Mouse (Mus musculus) adrenal gland, adult 2 months (tissue): ENCODE data around the gene Ttll13. TPM values are rescaled to one million over a fixed set of nuclear protein-coding genes. Genes with fewer than 3 reads are reported as not detected.
A peak's percentile ranks its signal among the peaks of the same experiment; 100 is the strongest.

Experiments used
- DNase-seq: peaks from one replicate; pipeline ENCODE4 v3.0.0; 2021
- long read RNA-seq: library from polyadenylated mRNA; stranded (forward); transcript quantifications from one replicate; pipeline ENCODE4 v2.0.0, GENCODE M21; 2021
- polyA plus RNA-seq: library from polyadenylated mRNA; depleted of rRNA; stranded (reverse); fragments of >200 nt; gene quantifications from 2 replicates; pipeline ENCODE4 v1.2.3, GENCODE M21; 2012; rRNA removed
- total RNA-seq, 2 experiments: library from RNA; stranded (reverse); gene quantifications; 2 replicates each; pipeline ENCODE4 v1.2.3; 2021

Gene Ttll13
- total RNA-seq: 1 to 10 TPM in 1 of 2 experiments, under 1 TPM in 1; 0.89 to 1.2 TPM
- polyA plus RNA-seq: 0.66 TPM in 2 replicates
- long read RNA-seq, partial matches to known transcripts: 1 of 2 reads
- long read RNA-seq, other reads (novel, unspliced or antisense): 1 of 2 reads

DNA sequence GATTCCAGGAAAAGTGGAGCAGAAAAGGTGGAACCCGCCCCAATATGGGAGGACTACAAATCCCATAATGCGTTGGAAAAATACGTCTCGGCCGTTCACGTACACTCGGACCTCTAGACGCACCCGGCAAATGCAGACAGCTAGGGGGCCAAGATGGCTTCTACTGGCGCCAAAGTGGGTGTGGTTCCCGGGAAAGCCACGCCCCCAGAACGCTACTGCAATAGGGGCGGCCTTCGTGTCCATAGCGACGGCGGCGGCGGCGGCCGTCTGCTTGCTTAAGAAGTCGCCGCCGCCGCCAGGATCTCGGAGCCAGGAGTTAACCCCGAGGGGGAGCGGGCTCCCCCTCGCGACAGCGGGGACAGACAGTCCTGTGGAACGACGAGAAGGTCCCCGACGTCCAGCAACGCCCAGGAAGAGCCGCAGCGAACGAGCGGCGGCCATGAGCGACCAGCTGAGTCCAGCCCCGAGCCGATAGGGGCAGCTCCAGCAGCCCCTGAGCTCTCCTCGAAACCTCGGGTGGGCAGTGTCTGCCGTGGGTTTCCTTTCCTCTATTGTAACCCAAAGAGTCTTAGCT is at the start of gene Ttll13:
Ttll13 (plus strand) TSS at position 229 of the 574 bp plus-strand sequence.
- DNase-seq: peak; percentile 99

DNA sequence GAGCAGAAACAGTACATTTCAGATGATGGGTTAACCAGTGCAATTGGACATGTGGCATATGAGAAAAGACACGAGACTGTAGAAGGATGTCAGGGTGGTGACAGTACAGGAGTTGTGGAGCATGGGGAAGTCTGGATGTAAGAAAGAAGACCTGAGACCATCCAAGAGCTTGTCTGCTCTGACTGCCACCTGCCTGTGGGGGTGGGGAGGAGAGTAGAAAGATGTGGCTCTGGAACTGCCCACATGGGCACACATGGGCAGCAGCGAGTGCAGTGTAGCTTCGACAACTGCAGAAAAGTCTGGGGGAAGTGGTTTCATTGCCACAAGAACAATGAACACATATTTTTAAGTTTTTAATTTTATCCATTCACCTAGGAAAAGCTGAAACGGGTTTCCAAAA is 48.8 kb upstream of the Ttll13 start:
- no peak for DNase-seq

DNA sequence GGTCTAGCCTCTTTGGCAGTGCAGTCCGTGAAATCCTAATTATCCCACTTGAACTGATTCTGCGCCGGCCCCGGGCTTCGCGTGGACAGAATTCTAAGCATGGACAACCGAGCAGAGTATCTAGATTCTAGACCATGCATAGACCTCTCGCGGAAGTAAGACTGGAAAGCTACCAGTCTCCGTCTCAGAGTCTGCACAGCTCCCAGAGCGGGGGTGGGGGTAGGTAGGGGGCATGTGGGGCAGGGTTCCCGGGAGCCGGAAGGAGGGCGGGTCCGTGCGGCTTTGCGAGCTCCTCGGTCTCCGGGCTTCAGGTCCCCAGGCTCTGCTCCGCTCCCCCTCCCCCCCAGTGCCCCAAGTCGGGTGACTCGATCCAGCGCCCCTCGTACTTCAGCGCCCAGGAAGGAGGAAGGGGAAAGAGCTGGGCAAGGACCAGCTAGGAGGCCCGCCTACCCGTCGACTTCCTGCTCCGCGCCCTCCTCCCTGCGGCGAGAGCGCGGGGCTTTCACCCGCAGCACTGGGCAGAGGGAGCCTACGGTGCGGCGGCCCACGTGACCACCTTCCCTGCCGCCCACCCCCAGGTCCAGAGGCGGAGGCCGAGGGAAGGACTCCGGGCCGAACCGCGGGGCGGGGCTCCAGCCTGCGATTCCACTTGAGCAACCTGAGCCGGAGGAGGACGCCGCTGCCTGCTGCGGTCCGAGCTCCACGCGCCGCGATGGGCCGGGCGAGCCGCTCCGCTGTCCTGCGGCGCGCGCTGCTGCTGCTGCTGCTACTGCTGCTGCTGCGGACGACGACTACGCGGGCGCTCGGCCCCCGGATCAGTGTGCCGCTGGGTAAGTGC is 48.0 kb upstream of the Ttll13 start:
- peak; percentile 93 for DNase-seq

DNA sequence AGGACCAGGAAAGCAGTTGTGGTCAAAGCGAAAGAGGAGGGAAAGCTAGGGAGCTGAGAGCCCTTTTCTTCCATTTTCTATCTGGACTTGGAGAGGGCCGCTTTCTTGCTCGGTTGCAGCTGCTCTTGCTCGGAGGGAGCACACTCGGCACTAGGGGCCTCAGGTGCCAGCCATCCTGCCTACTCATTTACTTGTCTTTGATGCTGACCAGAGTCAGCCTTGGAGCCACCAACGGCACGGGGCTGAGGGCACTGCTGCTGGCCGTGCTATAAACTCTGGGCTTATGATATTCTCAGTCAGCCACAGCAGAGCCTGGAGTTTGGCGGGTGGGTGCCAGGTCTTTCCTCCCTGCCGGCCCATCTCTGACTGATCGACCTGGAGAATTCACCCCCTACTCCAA is 47.3 kb upstream of the Ttll13 start:
- DNase-seq: peak; percentile 56

DNA sequence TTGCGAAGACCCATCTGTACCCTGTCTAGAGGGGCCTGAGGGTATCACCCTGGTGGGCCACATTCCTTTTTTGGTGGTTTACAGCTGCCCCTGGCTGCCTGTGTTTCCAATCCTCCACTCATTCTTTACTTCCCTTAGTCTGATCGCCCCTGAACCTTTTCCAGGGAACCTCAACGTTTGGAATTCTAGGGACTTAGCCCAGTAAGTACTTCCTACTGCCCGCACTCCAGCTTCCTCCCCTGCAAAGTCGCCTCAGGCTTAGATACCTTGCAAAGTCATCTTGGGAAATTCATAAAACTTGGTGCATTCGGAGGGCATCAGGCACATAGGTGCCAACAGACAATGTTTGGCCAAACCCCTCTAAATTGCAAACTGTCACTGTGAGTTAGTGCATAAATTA is 46.9 kb upstream of the Ttll13 start:
- no peak for DNase-seq

DNA sequence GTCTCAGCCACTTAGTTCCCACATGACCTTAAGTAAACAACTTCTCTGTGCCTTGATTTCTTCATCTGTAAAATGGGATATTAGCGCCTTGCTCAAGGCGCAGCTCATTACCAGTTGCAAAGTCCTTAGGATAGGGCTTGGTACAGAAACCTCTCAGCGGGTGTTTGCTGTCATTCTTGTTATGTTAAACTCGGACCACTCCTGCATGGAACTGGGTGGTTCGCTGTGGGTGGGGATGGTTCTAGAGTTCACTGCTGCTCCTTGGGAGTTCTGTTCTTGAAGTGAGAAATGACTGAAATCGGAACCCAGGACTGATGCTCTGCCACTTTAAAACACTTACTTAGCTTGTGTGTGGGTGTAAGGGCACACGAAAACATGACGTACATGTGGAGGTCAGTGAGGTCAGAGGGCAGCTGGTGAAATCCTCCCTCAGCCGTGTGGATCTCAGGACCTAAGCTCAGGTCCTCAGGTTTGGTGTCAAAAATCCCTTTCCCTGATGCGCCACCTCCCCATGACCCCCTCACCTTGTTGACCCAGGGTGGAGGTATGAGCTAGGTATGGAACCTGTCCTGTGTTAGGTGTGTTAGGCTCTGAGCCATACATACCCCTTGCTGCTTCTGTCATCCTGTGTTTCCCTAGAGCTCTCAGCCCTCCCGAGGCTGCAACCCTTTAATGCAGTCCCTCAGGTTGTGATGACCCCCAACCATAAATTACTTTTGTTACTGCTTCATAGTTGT is 46.2 kb upstream of the Ttll13 start:
- DNase-seq: peak; percentile 25

DNA sequence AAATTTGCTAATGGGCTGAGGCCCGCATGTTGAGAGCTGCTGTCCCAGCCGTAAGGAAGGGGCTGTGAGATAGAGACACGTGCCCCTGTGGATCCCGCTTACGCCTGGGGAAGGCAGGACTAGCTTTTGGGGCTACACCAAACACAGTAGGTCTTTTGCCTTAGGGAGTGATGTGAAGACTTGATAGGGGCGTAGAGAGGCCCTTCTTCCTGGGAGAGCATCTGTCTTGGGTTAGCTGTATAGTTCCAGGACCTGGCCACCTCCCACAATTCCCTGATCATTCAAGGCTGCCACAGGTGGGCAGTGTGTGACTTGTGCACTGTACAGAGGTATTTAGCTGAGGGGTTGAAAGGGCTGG is 45.6 kb upstream of the Ttll13 start:
- no peak for DNase-seq

DNA sequence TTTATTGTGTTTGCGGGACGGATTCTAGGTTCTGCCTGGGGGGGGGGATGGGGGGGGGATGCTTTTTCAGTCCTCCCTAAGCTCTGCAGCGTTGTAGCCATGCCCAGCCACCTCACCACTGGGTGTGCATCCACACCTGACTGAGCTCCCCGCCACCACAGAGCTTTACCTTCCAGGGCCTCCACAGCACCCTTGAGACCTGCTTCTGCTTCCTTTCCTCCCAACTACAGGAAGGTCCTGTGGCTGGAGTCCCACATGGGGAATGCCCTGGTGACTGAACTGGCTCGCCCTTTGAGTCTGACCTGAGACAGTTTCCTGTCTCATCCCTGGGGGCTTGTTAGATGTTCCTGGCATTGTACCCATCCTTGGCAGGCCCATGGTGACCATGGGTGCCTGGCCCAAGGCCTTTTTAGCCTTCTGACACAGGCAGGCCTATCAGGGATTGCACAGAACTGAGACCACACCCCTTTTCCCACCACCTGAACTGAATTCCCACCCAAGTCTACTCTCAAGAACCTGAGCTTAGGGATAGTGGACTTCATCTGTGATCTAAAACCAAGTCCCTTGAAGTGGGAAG is 45.1 kb upstream of the Ttll13 start:
- peak; percentile 74 for DNase-seq

DNA sequence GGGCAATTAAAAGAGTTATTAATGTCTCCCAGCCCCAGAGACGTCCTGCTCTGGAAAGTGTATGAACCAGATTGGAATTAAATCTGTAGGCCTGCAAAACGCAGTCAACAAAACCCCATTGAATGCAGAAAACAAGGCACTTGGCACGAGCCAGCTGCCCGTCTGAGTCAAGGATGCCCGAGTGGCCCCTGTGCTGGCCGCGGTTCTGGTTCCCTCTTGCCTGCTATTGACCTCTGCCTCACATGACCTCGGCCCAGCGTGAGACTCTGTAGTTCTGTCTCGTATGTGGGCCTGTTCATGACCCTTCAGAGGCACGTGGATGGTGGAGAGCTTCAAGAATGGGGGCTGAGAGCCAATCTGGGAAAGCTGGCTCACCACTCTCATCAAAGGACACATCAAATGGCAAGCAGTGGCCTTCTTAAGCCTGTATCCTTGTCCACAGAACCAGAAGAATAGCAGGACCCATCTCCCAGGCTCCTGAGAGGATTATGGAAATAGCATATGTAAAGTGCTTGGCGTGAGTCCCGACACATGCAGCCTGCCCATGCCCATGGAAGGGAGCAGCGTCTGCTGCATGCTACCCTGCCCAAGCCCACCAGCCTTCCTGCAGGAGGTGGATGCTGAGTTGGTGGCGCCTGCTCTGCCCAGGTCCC is 44.2 kb upstream of the Ttll13 start:
- DNase-seq: peak; percentile 81

DNA sequence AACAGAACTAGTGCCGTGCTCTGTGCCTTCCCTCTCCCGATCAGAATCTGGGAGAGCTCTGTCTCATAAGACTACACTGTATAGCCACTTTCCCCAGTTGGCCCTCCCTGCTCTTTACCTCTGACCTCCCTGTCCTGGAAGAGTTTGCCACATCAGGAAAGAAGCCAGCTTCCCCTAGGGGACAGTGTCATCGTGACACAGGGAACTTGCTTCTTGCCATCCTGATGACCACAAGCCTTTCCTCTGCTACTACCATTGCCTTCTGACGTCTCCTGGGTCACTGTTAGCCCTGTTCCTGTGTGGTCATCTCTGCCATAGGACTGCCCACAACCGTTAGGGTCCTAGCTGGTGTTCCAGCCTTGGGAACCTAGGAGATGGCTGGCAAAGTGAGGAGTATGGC is 43.2 kb upstream of the Ttll13 start:
- DNase-seq: peak; percentile 46

DNA sequence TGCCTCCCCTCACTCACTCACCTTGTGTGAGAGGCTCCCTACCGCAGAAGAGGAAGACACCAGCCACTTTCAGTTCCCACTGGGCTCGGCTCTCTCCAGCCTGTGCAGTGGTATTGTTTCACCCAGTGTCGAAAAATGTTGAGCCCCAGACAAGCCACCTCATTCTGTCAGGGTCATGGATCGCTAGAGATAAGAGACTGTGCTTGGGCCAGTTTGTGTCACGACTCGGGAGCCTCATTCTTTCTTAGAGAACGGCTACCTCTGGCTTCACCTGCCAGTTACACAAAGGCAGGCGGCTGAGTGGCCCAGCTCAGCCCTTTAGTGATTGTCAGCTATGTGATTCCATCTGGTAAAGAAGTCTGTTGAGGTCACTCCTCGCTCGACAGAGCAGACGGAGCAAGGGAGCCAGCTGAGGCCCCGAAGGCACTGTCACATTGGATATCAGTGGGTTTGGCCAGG is 42.5 kb upstream of the Ttll13 start:
- peak; percentile 71 for DNase-seq

DNA sequence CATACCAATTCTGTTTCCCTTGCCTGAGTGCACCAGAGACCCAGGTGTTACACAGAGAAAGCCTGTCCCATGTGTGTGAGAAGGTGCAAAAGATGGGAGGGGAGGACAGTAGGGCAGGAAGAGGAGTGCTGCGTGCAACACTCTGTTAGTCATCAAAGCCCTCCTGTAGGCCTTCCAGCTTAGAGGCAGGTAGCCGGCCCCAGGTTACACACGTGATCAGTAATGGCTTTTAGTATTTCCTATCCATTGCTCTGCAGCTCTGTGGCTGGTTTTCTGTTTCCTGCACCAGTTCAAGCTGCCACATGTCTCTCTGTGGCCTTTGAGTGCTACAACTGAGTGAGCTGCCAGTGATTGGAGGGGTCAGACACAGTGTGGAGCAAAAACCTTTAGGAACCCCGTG is 41.8 kb upstream of the Ttll13 start:
- DNase-seq: no peak

DNA sequence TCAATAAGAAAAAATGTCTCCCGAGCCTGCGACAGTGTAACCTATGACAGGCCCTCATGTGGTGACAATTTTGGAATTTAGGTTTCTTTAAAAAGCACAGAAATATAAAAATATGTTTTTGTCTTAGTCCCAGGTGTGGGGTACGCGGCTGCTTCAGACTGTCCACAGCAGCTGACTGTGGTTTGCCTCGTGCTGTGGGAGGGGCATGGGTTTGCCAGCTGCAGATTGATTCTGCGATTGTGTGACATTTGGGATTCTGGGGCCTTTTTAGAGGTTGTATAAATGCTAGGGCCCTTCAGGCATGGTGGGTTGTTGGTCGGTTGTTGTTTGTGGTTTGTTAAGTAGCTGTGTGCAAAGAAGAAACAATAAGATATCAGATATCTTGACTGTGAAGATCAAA is 41.2 kb upstream of the Ttll13 start:
- DNase-seq: no peak

DNA sequence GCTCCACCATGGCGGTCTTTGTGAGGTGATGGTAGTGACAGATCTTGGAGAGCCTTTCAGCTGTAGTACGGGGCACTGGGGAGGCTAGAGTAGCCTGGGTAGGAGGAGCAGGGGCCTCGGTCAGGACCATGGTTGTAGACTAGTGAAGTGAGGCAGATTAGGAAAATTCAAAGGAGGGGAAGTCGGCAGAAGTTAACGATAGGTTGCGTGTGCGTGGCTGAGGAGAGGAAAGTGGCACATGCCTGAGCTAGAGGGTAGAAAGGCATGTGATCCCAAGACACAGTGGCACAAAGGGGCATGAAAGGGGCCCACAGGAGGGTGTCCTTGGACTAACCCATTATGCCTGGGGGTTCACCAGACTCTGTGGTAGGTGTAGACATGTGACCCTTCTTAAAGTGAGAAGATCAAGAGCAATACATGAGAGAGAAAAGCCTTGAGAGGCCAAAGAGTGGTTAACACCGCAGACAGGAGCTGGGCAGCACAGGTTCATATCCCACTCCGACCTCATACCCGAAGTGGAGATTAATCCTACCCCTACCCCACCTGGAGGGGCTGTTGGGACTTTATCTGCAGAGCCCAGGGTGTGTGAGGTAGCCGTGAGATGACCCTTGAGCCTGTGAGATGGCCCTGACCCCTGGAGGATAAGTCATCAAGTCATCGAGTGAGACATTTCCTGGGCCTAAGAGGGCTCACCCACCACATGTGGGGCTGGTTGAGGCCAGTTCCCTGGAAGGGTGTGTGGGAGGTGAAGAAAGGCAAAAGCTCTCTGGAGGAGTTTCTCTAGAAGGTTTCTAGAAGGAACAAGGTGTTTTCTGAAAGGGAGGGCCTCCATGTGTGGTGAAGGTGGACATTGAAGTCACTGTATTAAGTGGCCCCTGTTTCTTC is 40.2 kb upstream of the Ttll13 start:
- peak; percentile 63 for DNase-seq

DNA sequence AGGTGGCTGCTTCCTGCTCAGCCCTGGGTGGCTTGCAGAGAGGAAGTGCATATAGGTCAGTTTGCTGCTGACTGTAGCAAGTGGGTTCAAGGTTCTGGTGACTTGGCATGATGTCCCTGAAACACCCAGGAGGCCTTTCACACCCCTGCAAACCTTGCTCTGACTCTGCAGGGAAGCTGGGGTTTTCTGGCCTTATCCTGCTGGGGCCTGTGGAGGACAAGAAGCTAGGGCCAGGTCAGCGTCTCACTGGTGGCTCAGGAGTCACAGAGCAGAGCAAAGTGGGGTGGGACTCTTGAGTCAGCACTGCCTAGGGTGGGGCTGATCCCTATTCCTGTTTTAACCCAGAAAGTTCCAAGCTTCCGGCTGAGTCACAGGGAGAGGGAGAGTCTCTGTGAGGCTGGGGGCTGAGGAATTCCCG is 38.9 kb upstream of the Ttll13 start:
- DNase-seq: peak; percentile 81

DNA sequence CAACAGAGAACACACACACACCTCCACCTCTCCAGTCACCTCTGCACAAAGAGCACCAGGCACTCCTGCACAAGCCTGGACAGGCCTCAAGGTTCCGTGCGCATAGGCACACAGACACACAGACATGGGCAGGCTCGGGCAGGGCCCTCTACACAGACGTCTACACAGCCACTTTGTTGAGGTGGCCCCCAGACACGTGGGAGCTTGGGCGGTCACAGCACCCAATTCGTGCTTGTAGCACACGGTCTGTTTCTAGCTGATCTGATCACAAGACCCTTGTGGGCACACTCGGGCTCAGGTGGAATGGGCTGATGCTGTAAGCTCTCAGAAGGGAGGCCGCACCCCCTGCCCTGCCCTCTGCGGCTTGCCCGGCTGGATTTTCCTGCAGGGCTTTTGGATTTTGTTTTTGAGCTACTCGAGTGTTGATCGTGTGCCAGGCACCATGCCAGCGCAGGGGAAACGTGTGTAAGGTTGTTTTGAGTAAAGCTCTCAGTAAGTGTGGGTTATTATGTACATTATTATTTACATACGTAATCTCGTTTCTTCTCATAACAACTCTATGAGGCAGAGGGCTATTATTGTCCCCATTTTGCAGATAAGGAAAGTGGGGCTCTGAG is 38.0 kb upstream of the Ttll13 start:
- no peak for DNase-seq

DNA sequence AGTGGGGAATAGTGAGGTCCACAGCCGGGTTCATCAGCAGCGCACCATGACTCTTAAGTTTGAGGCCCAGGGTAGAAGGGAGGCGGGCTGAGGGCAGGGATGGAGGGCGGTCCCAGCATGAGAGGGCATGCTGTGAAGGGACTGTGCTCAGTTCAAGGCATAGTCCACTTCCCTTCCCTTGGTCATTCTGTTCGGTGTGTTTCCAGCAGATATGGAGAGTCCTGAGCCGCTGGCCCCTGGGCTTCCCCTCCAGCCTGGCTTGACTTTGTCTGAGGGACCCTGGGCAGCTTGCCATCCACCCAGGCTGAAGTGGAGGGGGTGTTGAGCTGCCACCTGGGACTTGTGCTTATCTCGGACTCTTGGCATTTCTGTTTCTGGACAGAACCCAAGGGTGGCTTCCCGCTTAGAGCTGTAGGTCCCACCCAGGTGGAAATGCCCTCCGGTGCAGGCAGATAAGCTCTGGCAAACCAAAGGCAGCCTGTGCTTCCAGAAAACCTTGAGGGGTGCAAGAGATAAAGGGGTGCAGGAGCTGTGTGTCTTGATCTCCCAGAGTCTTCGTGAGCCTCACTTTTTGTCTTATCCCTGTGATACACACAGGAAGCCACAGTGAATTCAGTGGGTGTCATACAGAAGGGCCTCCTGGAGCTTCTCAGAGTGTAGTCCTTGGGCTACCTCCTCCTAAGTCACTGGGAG is 37.3 kb upstream of the Ttll13 start:
- peak; percentile 82 for DNase-seq

DNA sequence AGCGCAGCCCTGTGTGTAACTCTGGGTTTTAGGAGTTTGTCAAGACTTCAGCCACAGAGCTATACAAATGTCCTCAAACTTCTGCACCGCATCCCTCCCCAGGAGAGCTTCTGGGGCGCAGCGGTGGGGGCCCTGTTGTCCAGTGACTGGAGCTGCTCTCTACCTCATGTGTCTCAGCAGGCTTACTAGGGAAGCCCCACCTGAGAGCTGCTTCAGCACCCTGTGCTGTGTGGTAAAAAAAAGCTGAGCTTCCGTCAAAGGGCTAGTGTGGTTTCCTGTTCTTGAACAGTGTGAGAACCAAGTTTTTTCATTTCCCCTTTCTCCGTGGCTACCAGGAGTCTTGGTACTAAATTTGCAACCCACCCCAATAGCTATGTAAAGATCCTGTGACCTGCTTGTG is 36.5 kb upstream of the Ttll13 start:
- DNase-seq: no peak

DNA sequence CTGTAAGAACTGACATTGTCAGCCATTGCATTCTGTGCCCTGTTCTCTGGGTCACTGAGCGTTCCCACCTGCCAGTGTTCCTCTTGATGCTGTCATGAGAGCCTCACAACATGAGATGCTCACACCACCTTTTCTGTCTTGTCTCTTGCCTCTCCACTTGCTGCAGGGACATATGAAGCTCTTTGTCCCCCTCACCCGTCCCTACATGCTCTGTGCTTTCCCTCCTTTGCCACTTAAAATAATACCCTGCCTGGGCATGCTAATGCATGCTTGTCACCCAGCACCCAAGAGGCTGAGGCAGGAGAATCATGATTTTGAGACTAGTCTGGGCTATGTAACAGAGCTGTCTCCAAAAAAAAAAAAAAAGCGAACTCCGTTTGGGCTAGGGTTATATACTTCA is 35.2 kb upstream of the Ttll13 start:
- no peak for DNase-seq

DNA sequence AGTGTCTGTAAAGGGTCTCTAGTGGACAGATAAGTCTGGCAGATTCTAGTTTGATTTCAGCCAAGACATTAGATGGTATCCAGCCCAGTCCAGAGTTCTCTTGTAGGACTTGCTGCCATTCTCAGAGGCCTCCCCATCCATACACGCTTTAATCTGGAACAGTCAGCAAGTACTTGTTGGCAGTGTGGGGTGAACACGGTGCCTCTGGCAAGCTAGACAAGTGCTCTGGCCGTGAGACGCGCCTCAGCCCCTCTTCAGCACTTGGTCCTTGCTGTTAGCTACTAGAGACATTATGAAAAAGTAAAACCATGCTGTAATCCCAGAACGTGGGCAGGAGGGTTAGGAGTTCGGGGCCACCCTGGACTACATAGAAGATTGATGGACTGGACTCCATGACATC is 32.6 kb upstream of the Ttll13 start:
- no peak for DNase-seq
